Mouse (Mus musculus): ENCODE measurements around the gene Gm12185.
"Not testable (repeated sequence)": the region's sequence is repeated elsewhere in the genome, so short reads cannot be mapped to it uniquely, and the experiment has no call there.

GRCm38 (mm10) chr11:48933923-48934322 is 58.1 kb downstream of the Gm12185 start:
- TF ChIP-seq MYOG (IDR thresholded peaks at IDR 0.05; ENCODE audit: control insufficient read depth in 1 of 3, insufficient read depth in 1 of 3, insufficient read length in 2 of 3, low read depth in 2 of 3); MAX (IDR thresholded peaks at IDR 0.05; ENCODE audit: low read depth); TCF12 (IDR thresholded peaks at IDR 0.05; ENCODE audit: insufficient read depth, poor library complexity, severe bottlenecking); TCF3 (IDR thresholded peaks at IDR 0.05; ENCODE audit: insufficient read length, low read depth); POLR2A (IDR thresholded peaks at IDR 0.05; ENCODE audit: insufficient read length, low read depth); MYOD1 (IDR thresholded peaks at IDR 0.05; ENCODE audit: control insufficient read depth in 1 of 3, insufficient read length in 2 of 3, low read depth in 2 of 3); SRF (IDR thresholded peaks at IDR 0.05; ENCODE audit: control insufficient read depth, insufficient read length, low read depth); POLR2AphosphoS2 (IDR thresholded peaks at IDR 0.05; ENCODE audit: insufficient read length, low read depth); USF1 (IDR thresholded peaks at IDR 0.05; ENCODE audit: low read depth): not testable (repeated sequence)
